Mouse (Mus musculus) MEL (cell line): ENCODE results near the gene Coq10b. TPM values are rescaled to one million over a fixed set of nuclear protein-coding genes. Genes with fewer than 3 reads are reported as not detected.

ENCODE experiments used
- DNase-seq: peaks from one replicate; pipeline ENCODE4 v3.0.0; 2011; ENCODE audit warnings: low read depth, low spot score
- H3K27ac ChIP-seq: 2 replicates; pipeline ENCODE4 v1.5.1; 2012; ENCODE audit warnings: low read depth, mild to moderate bottlenecking, control low read depth, low read length, moderate library complexity; ENCODE audit not compliant: control insufficient read depth
- H3K27me3 ChIP-seq, 2 experiments: fragments of 150-350 bp in 1 of 2; sonication (generic) in 1 of 2; 2 replicates each; pipeline ENCODE4 v1.6.1; 2012; ENCODE audit warnings: low read length in 2 of 2, mild to moderate bottlenecking in 2 of 2, improper control_type of control experiment in 1 of 2, moderate library complexity in 1 of 2; ENCODE audit not compliant: insufficient read depth in 2 of 2, control insufficient read depth in 1 of 2
- H3K36me3 ChIP-seq, 2 experiments: 2 replicates each; pipeline ENCODE4 v1.6.1; 2012 to 2014; ENCODE audit warnings: low read length in 2 of 2, improper control_type of control experiment in 1 of 2, inconsistent platforms in 1 of 2, mild to moderate bottlenecking in 1 of 2; ENCODE audit not compliant: insufficient read depth in 2 of 2, control insufficient read depth in 1 of 2
- H3K4me1 ChIP-seq, 2 experiments: fragments of 150-350 bp in 1 of 2; sonication (generic) in 1 of 2; 2 replicates each; pipeline ENCODE4 v1.6.1; 2012; ENCODE audit warnings: low read length in 2 of 2, improper control_type of control experiment in 1 of 2, mild to moderate bottlenecking in 1 of 2; ENCODE audit not compliant: insufficient read depth in 2 of 2, control insufficient read depth in 1 of 2
- H3K4me3 ChIP-seq, 2 experiments: fragments of 150-350 bp in 1 of 2; sonication (generic) in 1 of 2; 2 replicates each; pipeline ENCODE4 v1.5.1; 2012; ENCODE audit warnings: low read depth in 2 of 2, low read length in 2 of 2, mild to moderate bottlenecking in 2 of 2, moderate library complexity in 2 of 2, control low read depth in 1 of 2, improper control_type of control experiment in 1 of 2; ENCODE audit not compliant: control insufficient read depth in 1 of 2, insufficient read depth in 1 of 2
- H3K79me2 ChIP-seq: 2 replicates; pipeline ENCODE4 v1.6.1; 2012; ENCODE audit warnings: mild to moderate bottlenecking, low read length, moderate library complexity; ENCODE audit not compliant: control insufficient read depth, poor library complexity, insufficient read depth
- H3K9ac ChIP-seq: 2 replicates; pipeline ENCODE4 v1.6.1; 2012; ENCODE audit warnings: low read depth, mild to moderate bottlenecking, control low read depth, low read length, moderate library complexity; ENCODE audit not compliant: control insufficient read depth, poor library complexity, severe bottlenecking
- H3K9me3 ChIP-seq: fragments of 150-350 bp; sonication (generic); replicated peaks from 2 replicates; pipeline ENCODE4 v1.6.1; 2012; ENCODE audit warnings: mild to moderate bottlenecking, low read length, improper control_type of control experiment, moderate library complexity; ENCODE audit not compliant: insufficient read depth
- CHD1 ChIP-seq: IDR thresholded peaks from 2 replicates; pipeline ENCODE4 v1.6.1; 2012; ENCODE audit warnings: low read depth, mild to moderate bottlenecking, inconsistent platforms, low read length, improper control_type of control experiment
- CHD2 ChIP-seq: IDR thresholded peaks from 2 replicates; pipeline ENCODE4 v1.6.1; 2011; ENCODE audit warnings: low read length, improper control_type of control experiment
- CTCF ChIP-seq, 3 experiments: IDR thresholded peaks in 2 of 3; conservative IDR thresholded peaks in 1 of 3; 2 replicates each; pipeline ENCODE4 v1.5.1; 2011 to 2012; ENCODE audit warnings: low read length in 3 of 3, low read depth in 2 of 3, mild to moderate bottlenecking in 2 of 3, improper control_type of control experiment in 1 of 3, inconsistent platforms in 1 of 3, mixed read lengths in 1 of 3, moderate library complexity in 1 of 3; ENCODE audit not compliant: control insufficient read depth in 1 of 3, insufficient read depth in 1 of 3, poor library complexity in 1 of 3, severe bottlenecking in 1 of 3
- ETS1 ChIP-seq: IDR thresholded peaks from 2 replicates; pipeline ENCODE4 v1.6.1; 2012; ENCODE audit warnings: low read depth, mild to moderate bottlenecking, inconsistent platforms, low read length, improper control_type of control experiment, moderate library complexity
- KAT2A ChIP-seq: conservative IDR thresholded peaks from 2 replicates; pipeline ENCODE4 v1.6.1; 2012; ENCODE audit warnings: low read depth, low read length, improper control_type of control experiment, inconsistent platforms
- MAFK ChIP-seq: IDR thresholded peaks from 2 replicates; pipeline ENCODE4 v1.6.1; 2011; ENCODE audit warnings: low read depth, mild to moderate bottlenecking, low read length, improper control_type of control experiment, borderline replicate concordance
- MAZ ChIP-seq: IDR thresholded peaks from 2 replicates; pipeline ENCODE4 v1.6.1; 2012; ENCODE audit warnings: low read depth, mild to moderate bottlenecking, inconsistent platforms, low read length, improper control_type of control experiment
- MXI1 ChIP-seq: IDR thresholded peaks from 2 replicates; pipeline ENCODE4 v1.6.1; 2011; ENCODE audit warnings: mild to moderate bottlenecking, low read depth, low read length, improper control_type of control experiment
- MYB ChIP-seq: IDR thresholded peaks from 2 replicates; pipeline ENCODE4 v1.6.1; 2011; ENCODE audit warnings: mild to moderate bottlenecking, low read depth, low read length, improper control_type of control experiment
- NELFE ChIP-seq: IDR thresholded peaks from 2 replicates; pipeline ENCODE4 v1.6.1; 2011; ENCODE audit warnings: low read depth, low read length, improper control_type of control experiment
- NRF1 ChIP-seq: IDR thresholded peaks from 2 replicates; pipeline ENCODE4 v1.6.1; 2014; ENCODE audit warnings: low read depth, mild to moderate bottlenecking, inconsistent platforms, low read length, improper control_type of control experiment, moderate library complexity; ENCODE audit not compliant: poor library complexity, insufficient read depth, severe bottlenecking
- POLR2AphosphoS2 ChIP-seq: IDR thresholded peaks from 2 replicates; pipeline ENCODE4 v1.6.1; 2011; ENCODE audit warnings: low read length, improper control_type of control experiment
- POLR2AphosphoS5 ChIP-seq: IDR thresholded peaks from 2 replicates; pipeline ENCODE4 v1.6.1; 2012; ENCODE audit warnings: low read depth, borderline replicate concordance, mild to moderate bottlenecking, inconsistent platforms, low read length, moderate library complexity, mixed read lengths
- RAD21 ChIP-seq: IDR thresholded peaks from 2 replicates; pipeline ENCODE4 v1.6.1; 2011; ENCODE audit warnings: mild to moderate bottlenecking, low read depth, low read length, improper control_type of control experiment
- RCOR1 ChIP-seq: IDR thresholded peaks from 2 replicates; pipeline ENCODE4 v1.6.1; 2012; ENCODE audit warnings: low read depth, mild to moderate bottlenecking, inconsistent platforms, low read length, improper control_type of control experiment
- SMC3 ChIP-seq: IDR thresholded peaks from 2 replicates; pipeline ENCODE4 v1.6.1; 2011; ENCODE audit warnings: low read depth, low read length, improper control_type of control experiment
- TBP ChIP-seq: IDR thresholded peaks from 2 replicates; pipeline ENCODE4 v1.8.0; 2011; ENCODE audit warnings: low read depth, low read length, improper control_type of control experiment
- UBTF ChIP-seq: IDR thresholded peaks from 2 replicates; pipeline ENCODE4 v1.6.1; 2012; ENCODE audit warnings: low read depth, mild to moderate bottlenecking, inconsistent platforms, low read length, improper control_type of control experiment, moderate library complexity, borderline replicate concordance; ENCODE audit not compliant: insufficient read depth
- ZNF384 ChIP-seq: IDR thresholded peaks from 2 replicates; pipeline ENCODE4 v1.6.1; 2012; ENCODE audit warnings: low read depth, mild to moderate bottlenecking, inconsistent platforms, low read length, improper control_type of control experiment
- polyA plus RNA-seq, 2 experiments: library from polyadenylated mRNA; stranded (reverse) in 1 of 2; unstranded in 1 of 2; fragments of >175 nt in 1 of 2; fragments of >200 nt in 1 of 2; gene quantifications; 2 replicates each; pipeline versions ENCODE4 v1.2.1 to v1.2.4; 2012; ENCODE audit warnings: low replicate concordance in 2 of 2, low read depth in 1 of 2; ENCODE audit not compliant: insufficient read length in 2 of 2, insufficient read depth in 1 of 2, missing spikeins in 1 of 2
- total RNA-seq: library from RNA; depleted of rRNA; stranded (reverse); fragments of 300-350 nt; gene quantifications from 2 replicates; pipeline ENCODE4 v1.2.3, GENCODE M21; 2012

The Coq10b gene
- total and polyA plus RNA-seq, 3 experiments: 9.8 to 84.6 (median 13.4) TPM

GRCm38 (mm10) chr1:55106919-55107585, 54.5 kb downstream of the Coq10b start:
- Histone ChIP-seq H3K36me3 (no peaks in the 10 kb centered on the region), H3K9ac (no peak overlapping the region), H3K4me3 (no peak overlapping the region)

DNA sequence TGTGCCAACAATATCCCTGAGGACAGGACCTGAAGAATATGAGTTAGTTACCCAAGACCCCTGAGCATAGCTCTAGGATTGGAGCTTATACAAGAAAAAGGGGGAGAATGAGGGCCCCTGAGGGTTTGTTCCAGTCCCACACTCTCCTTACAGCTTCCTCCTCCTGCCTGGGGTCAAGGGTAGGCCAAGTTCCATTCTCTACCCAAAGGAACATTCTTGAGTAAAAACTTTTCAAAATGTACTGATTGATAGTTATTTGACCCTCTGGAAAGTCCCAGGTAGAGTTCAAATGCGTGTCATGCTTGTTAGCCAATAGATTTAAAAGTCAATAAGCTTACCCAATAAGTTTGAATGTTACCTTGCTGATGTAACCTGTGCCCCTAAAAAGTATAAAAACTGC, 55.1 kb downstream of the Coq10b start:
- no peaks in the 10 kb centered on the region for H3K27me3 ChIP-seq
- H3K4me3 ChIP-seq: no peak overlapping the region
- H3K27ac ChIP-seq: no peak overlapping the region
- DNase-seq: no peak
- no peaks in the 10 kb centered on the region for H3K9me3 ChIP-seq
- H3K9ac ChIP-seq: no peak overlapping the region
- no peaks in the 10 kb centered on the region for H3K4me1 ChIP-seq
- no peak for TF ChIP-seq KAT2A
- no peak for TF ChIP-seq CHD2
- TF ChIP-seq MAZ: no peak
- TF ChIP-seq ZNF384: no peak
- no peak for TF ChIP-seq POLR2AphosphoS2
- TF ChIP-seq CTCF (IDR thresholded peaks at IDR 0.05 in 2 of 3, conservative IDR thresholded peaks at IDR 0.05 in 1 of 3; ENCODE audit: control insufficient read depth in 1 of 3, insufficient read depth in 1 of 3, low read depth in 2 of 3, low read length in 3 of 3, poor library complexity in 1 of 3, severe bottlenecking in 1 of 3): no peak
- no peak for TF ChIP-seq NRF1
- no peak for TF ChIP-seq RCOR1
- TF ChIP-seq CHD1: no peak
- no peaks in the 10 kb centered on the region for H3K36me3 ChIP-seq
- no peaks in the 10 kb centered on the region for H3K79me2 ChIP-seq

More at GRCm38 (mm10) chr1:55106919-55107585, 54.5 kb downstream of the Coq10b start:
- no peak for TF ChIP-seq RAD21
- no peak for TF ChIP-seq UBTF
- H3K79me2 ChIP-seq: no peaks in the 10 kb centered on the region
- no peaks in the 10 kb centered on the region for H3K27me3 ChIP-seq
- no peaks in the 10 kb centered on the region for H3K4me1 ChIP-seq
- no peak overlapping the region for H3K27ac ChIP-seq
- no peaks in the 10 kb centered on the region for H3K9me3 ChIP-seq
- DNase-seq: no peak

- no peak overlapping the region for H3K4me3 ChIP-seq
- no peaks in the 10 kb centered on the region for H3K9me3 ChIP-seq
- H3K36me3 ChIP-seq: no peaks in the 10 kb centered on the region
- H3K4me1 ChIP-seq: no peaks in the 10 kb centered on the region
- H3K79me2 ChIP-seq: no peaks in the 10 kb centered on the region
- no peaks in the 10 kb centered on the region for H3K27me3 ChIP-seq
- H3K9ac ChIP-seq: no peak overlapping the region
- TF ChIP-seq CHD1 (no peak), POLR2AphosphoS5 (no peak), MAFK (no peak), TBP (no peak), NELFE (no peak), UBTF (no peak), MAZ (no peak), MXI1 (no peak), ETS1 (no peak), CHD2 (no peak), SMC3 (no peak), MYB (no peak), KAT2A (no peak)
- TF ChIP-seq, all 39 proteins: peak for 0
- no peak overlapping the region for H3K27ac ChIP-seq
- no peak for DNase-seq
These were observed 55.9 kb downstream of the Coq10b start for GRCm38 (mm10) chr1:55108473-55108872.
